Mouse (Mus musculus) inflammation-experienced regulatory T-cells, adult 6 months (primary cell): ENCODE results near the gene Cd48. TPM values are rescaled to one million over a fixed set of nuclear protein-coding genes. Genes with fewer than 3 reads are reported as not detected.
"Not testable (repeated sequence)": the region's sequence is repeated elsewhere in the genome, so short reads cannot be mapped to it uniquely, and the experiment has no call there.

Experiments
- ATAC-seq: one replicate; pipeline ENCODE4 v1.8.0; 2017
- polyA plus RNA-seq, 3 experiments: library from polyadenylated mRNA; unstranded; fragments of 100-300 nt; shearing (Covaris generic); gene quantifications; one replicate each; pipeline ENCODE4 v1.2.1; 2017

Gene Cd48
- polyA plus RNA-seq, 3 experiments from 2014 or later, result 432 to 1,060 (median 516) TPM

GRCm38 (mm10) chr1:171698983-171699382, 17.2 kb downstream of the Cd48 start:
- ATAC-seq, result peak; percentile 97

- ATAC-seq, result not testable (repeated sequence)
These were observed 31.9 kb downstream of the Cd48 start for GRCm38 (mm10) chr1:171713736-171714135.

GRCm38 (mm10) chr1:171715434-171715833, 33.6 kb downstream of the Cd48 start:
- no peak for ATAC-seq

GRCm38 (mm10) chr1:171716232-171716631, 34.4 kb downstream of the Cd48 start:
- ATAC-seq, result no peak

- no peak for ATAC-seq
These were observed 49.4 kb downstream of the Cd48 start for GRCm38 (mm10) chr1:171731195-171731594.

- ATAC-seq, result peak; percentile 77
These were observed 53.1 kb downstream of the Cd48 start for GRCm38 (mm10) chr1:171734898-171735297.

GRCm38 (mm10) chr1:171748127-171748969, 66.5 kb downstream of the Cd48 start:
- ATAC-seq, result no peak

Other genes with a start within 250 kb of the Cd48 start
- gene F11r, start 244.5 kb upstream of the Cd48 start, polyA plus RNA-seq, result 1 to 10 TPM in 1 of 3 experiments, under 1 TPM in 2; 0.32 to 1.0 (median 0.55) TPM
- 10 to 100 TPM in 2 of 3 experiments, 1 to 10 TPM in 1; 8.9 to 13.0 (median 10.3) TPM for gene Alyref2, start 178.5 kb upstream of the Cd48 start, polyA plus RNA-seq
- gene Itln1, start 146.7 kb upstream of the Cd48 start, polyA plus RNA-seq, result not detected
- 1 to 10 TPM in 1 of 3 experiments, under 1 TPM in 1, not detected in 1; 0.20 to 1.6 TPM for gene Cd244a, start 122.8 kb upstream of the Cd48 start, polyA plus RNA-seq
- gene Ly9, start 74.6 kb upstream of the Cd48 start, polyA plus RNA-seq, result 10 to 100 TPM; 58.2 to 92.2 (median 79.1) TPM
- 10 to 100 TPM in 2 of 3 experiments, 1 to 10 TPM in 1; 8.5 to 62.5 (median 12.3) TPM for gene Slamf7, start 29.0 kb upstream of the Cd48 start, polyA plus RNA-seq
- 10 to 100 TPM; 66.4 to 89.8 (median 82.8) TPM for gene Slamf1, start 85.1 kb downstream of the Cd48 start, polyA plus RNA-seq
- gene Cd84, start 157.7 kb downstream of the Cd48 start, polyA plus RNA-seq, result 100 to 1,000 TPM; 219 to 268 (median 234) TPM
- gene Gm10521, start 213.7 kb downstream of the Cd48 start, polyA plus RNA-seq, result 1 to 10 TPM; 1.4 to 2.7 (median 2.5) TPM
- 100 to 1,000 TPM; 306 to 408 (median 373) TPM for gene Slamf6, start 235.5 kb downstream of the Cd48 start, polyA plus RNA-seq